Mouse (Mus musculus) forelimb bud, embryonic 11.5 days (tissue): ENCODE data around the gene 4933427D14Rik.

Experiments used
- DNase-seq: peaks from one replicate; pipeline ENCODE4 v3.0.0-alpha.2; 2012; ENCODE audit warnings: low read depth, low spot score

The 4933427D14Rik gene

DNA sequence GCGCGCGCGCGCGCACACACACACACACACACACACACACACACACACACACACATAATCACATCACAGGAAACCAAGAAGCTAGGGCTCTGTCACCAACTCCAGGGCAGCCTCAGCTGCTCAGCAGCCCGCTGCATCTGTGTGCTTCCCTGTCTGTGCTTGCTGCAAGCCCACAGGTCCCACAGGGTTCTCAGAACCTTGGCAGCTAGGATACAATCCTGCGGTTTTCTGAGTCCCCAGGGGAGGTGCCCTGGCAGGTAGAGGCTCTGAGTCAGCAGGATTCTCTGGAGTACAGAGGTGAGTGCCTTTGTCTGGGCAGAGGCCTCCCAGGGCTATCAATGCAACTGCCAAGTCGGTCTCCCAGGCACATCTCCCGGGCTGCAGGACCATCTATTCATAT, 64.4 kb downstream of the 4933427D14Rik start:
- no peak for DNase-seq

DNA sequence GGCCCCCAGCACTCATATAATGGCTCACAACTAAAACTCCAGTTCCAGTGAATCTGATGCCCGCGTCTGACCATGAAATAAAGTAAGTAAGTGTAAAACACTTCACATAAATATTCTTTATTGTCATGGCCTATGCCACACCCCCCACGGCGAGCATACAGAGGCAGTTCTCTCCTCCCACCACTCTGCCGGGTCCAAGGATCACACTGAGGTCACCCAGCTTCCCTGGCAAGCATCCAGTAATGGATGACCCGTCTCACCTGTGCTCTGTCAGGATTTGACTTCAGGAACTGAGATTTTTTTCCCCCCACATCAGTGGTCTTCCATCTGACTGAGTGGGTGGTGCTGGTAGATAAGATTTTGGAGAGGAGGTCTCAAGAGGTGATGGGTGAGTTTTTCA, 67.1 kb downstream of the 4933427D14Rik start:
- DNase-seq, result no peak

DNA sequence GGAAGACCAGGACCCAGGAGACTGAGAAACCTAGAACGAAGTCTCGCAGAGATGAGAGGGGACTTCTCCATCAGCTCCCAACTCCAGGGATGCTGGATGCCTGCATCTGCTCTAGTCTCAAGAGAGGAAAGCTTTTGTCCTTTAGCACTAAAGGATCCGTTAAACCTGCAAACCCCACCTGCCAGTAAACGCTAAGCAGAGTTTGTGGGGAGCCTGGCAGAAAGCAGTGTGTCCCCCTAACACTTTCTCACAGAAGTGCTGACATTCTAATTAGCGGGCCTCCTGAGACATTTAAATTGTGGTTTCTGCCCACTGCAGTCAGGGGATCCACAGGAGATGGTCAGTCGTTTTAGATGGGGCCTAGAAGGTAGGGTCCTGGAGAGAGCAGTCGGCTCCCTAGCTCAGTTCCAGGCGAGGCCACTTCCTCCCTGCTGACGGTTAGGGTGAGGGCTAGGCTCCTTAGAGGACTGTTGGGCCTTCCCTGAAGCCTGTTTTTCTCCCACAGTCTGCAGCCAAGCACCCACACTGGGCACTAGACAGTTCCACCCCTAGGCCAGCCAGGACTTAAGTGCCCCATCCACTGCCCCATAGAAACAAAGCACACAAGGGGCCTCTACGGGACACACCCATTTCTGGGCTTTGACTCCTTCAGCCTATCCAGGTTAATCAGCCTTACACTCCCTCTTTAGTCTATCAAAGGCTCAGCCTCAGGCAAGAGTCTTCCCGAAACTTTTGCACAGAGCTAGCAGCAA, 70.9 kb downstream of the 4933427D14Rik start:
- no peak for DNase-seq

DNA sequence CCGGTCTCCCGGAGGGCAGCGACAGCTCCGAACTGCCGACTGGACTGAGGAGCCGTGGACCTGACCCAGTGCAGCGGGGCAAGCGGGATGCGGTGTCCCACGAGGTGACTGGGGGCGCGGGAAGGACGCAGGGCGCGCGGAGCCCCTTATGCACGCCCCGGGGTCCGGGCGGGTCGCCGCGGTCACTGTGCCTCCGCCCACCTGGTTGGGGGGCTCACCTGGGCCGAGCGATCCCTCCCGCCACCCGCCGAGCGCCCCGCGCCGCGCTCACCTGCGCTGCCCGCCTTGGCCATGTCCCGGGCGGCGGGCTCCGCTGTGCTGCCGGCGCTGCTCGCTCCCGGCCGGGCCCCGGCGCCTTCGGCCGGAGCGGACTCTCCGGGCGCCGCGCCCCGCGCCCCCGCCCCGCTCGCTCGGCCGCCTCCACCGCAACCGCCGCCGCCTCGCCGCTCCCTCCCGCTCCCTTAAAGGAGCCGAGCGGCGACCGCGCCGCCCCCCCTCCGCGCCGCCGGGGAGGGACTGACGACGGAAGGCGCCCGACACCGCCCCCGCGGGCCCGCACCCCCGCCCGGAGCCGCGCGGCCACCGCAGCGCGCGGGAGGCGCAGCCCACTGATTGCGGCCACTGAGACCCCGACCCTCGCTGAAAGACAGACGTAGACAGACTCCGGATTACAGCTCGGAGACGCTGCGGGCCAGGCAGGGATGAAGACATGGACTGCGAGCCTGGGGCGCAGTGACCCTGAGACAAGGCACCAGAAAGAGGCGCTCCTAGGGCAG, 71.7 kb downstream of the 4933427D14Rik start, which contains the start of gene Pitpnm3:
TSS of gene Pitpnm3 (minus strand) at position 396 of the 776 bp plus-strand sequence.
- DNase-seq, result no peak

DNA sequence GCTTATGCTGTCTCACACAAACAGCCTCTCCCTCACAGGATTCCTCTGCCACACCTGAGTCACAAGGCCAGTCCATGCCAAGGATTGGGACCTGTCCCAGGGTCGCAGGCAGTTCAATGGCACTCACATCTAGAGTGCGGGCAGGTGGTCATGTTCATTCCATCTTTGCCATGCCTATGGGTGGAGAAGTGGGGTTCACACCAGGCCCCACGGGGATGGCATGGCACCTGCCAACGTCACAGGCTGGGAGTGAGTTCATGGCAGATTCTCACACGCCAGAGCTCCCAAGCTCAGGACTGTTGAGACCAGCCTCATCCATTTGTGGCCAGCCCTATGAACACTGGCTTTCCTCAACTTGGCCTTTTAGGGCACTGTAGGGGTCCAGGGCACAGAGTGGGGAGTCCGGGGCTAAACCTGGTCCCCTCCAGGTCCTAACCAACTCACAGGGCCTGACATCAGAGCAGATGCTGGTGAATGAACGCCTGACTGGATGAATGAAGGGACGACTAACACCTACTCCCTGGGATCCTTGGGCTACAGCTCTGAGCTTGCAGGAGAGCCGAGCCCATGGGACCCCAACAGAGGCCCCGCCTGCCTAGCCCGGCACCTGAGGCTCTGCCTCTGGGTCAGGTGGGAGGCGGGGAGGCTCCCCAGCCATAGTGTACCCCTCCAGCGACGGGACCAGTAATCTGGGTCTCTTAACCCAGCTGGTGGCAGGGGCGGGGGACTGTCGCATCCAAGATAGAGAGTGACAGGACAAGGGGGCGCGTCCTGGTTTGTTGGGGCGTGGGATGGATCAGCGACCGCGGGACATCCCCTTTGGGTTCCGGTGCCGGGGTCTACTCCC, 72.5 kb downstream of the 4933427D14Rik start:
- no peak for DNase-seq

DNA sequence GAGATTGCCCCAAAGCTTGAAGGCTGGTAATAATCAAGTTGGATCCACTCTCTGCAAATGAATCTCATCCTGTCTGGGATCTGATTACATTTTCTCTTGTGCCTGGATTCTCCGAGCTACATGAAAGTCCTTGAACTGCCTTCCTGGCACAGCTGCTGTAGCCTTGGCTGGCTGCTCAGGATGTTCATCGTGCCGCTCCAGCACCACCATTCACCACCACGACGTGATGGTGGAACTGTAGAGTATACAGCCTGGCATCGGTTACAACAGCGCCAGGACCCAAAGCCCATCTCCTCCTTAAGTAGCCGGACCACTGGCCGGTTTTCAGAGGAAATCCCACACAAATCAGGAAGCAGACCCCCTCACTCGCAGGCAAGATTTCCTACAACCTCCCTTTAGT, 74.2 kb downstream of the 4933427D14Rik start:
- no peak for DNase-seq

DNA sequence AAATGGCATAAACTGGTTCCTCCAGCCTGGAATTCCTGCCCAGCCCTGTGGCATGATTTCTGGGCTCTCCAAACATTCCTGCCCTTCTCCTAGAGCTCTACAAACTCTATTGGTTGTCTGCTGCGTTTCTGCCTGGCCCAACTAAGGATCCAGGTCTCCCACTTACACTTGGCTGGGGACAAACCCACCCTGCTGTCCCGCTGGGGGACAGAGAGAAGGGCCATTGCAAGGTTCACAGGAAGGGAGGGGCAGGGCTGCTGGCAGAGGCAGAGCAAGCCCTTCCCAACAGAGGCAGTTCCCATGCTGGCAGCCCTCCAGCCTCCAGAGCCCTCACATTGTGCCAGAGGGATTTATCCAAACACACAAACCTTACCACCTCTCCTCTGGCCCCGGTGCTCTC, 75.0 kb downstream of the 4933427D14Rik start:
- no peak for DNase-seq

DNA sequence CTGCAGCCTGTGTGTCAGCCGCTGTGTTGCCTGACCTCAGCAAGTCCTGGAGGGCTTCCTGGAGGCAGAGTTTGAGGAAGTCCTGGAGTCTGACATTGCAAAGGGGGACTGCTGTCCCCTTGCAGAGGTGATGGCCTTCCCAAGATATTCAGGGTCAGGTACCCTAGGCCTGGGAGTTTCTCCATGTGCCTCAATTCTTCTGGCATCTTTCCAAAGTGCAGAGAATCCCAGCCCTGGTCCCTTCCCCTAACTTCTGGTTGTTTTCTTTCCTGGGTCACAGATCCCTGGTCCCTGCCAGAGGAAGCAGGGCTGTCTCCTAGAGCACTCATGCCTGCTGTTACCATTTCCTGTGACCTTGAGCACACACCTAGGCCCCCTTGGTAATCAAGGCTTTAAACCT, 75.6 kb downstream of the 4933427D14Rik start:
- no peak for DNase-seq

DNA sequence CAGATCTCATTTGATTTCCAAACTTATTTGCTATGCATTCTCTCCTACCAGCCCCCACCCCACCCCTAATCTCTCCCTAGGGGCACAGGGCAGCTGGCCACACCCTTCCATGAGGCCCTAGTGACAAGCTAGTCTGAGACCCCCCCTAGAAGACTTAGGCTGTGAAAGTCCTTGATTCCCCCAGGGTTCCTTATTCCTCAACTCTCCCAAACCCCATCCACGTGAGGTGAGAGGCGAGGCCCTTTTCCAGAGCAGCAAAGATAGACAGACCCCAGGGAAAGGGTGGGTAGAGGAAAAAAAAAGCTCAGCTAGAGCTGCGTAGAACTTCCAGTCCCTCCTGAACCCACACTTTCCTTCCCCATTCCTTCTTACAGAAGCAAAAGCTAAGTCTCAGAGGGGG, 76.4 kb downstream of the 4933427D14Rik start:
- no peak for DNase-seq

DNA sequence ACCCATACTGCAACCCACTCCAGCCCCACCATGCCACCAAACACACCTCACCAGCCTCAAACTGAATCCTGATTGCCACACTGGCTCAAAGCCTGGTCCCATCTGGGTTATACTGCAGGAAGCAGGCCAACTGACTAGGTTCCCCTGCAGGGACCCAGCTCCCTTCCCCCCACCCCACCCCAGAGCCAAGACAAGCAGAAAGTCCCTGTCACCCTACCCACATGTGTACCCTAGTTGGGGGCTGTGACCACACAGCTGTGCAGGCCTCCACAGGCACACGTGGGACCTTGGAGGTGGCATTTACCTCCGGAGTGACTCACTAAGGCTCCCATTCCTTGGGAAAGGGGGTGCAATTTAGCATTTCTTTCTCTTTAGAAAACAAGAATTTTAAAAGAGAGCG, 76.8 kb downstream of the 4933427D14Rik start:
- no peak for DNase-seq

DNA sequence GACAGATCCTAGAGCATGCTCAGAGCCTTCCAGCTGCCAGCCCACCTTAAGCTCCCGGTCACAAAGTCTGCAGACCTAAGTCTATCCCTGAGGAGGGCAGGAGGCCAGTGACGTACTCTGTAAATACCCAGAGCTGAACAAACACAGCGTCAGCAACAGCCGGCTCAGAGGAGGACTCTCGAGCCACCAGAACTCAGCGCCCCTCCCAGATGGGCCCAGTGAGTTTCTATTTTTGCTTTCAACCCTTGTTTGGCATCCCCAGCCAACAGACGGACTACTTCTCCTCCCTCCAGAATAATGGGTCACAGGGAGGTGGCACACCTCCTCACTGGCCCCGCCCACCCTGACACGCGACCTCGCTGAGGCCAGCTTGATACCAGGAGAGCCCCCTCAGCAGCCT, 77.2 kb downstream of the 4933427D14Rik start:
- DNase-seq, result no peak

DNA sequence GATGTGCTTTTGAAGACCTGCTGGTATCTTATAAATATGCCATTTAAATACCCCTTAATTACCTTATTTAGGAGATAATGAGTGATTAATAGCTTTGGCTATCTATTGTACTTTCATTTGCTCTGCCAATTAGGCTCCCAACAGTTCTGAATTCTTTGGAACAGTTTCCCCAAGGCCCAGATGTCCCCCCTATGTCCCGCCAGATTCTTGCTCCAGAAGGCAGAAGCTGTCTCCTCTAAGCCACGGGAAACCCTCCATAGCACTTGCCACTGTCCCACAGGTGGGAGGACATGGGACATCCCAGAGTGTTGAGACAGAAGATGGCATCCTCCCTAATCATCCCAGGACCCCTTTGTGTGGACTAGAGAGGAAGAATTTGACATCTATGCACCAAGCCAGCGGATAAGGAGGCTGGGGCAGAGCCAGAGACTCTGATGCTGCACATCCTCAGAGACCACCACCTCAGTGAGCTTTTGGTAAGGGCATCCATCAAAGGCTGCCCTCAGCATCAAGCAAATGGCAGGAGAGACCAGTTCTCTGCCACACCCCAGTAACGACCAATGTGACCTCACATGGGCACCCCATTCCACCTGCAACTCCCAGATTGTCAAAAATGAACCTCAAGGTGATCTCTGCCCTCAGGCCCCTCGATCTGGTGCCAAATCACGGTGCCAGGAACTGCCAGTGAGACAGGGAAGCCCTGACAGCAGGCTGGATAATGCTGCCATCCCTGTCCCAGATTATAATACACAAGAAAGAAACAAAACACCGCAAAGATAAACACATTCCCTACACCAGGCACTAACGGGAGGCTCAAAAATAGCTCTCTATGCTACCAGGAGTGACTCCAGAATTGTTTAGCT, 78.0 kb downstream of the 4933427D14Rik start:
- no peak for DNase-seq

DNA sequence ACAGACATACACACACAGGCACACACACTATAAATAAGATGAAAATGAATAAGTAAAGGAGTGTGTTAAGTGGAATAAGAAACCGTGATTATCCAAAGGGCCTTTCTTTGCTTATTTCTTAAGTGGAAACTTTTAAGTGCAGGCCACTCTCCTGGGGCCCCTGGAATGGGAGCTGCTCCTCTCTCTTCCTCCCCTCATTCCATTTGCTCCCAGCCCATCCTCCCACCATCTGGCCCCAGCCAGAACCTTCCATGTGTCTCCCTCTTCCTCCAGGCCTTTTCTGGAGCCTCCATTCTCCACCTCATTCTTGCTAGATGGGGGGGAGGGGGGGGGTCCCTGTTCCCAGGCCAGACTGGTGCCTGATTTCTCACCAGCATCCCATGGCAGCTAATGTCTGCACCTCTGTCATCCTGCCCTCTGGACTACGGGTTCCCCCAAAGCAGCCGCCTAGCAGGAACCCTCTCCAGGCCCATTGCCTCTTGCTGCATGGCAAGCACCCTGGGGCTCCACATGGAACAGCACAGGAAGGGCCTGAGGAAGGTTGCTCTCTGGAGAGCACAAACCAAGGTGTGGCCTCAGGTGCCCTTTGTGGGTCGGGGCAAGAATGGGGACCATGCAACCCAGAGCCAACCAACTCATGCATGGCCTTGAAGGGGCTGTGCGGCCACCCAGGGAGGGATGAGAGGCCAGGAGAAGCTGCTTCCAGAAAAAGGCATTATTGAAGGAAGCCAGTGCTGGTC, 79.6 kb downstream of the 4933427D14Rik start:
- no peak for DNase-seq

DNA sequence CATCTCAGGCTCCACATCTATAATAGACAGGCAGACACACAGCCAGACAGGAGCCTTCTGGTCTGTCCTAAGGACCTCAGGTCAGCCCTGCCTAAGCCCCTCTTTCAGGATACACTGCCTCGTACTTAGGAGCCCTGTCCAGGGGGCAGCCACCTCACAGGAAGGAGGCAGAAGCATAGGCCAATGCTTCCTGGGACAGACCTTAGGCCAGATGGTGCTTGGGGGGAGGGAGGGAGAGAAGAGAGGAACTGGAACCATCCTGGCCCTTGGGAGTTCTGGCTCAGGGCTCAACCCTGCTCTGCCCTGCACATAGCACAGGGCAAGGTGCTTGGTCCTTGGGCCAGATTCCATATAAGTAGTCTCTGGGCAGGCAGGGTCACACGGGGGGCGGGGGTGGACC, 81.5 kb downstream of the 4933427D14Rik start:
- no peak for DNase-seq

DNA sequence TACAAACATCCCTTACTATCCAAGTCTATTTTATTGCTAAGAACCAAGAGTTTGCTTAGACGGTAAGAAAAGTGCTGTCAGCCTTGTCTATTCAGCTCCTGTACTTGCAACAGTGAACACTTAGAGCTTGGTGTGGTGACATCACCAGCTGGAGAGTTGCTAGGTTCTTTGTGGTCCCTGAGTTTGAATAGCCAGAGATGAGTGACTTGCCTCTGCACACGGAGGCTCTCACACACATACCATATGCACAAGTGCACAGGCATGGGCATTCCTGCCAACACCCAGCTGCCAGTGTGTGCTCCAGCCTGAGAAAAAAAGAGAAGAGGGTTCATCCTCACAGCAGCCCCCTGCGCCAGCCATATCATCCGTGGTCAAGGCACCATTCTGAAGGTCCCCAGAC, 83.7 kb downstream of the 4933427D14Rik start:
- no peak for DNase-seq

DNA sequence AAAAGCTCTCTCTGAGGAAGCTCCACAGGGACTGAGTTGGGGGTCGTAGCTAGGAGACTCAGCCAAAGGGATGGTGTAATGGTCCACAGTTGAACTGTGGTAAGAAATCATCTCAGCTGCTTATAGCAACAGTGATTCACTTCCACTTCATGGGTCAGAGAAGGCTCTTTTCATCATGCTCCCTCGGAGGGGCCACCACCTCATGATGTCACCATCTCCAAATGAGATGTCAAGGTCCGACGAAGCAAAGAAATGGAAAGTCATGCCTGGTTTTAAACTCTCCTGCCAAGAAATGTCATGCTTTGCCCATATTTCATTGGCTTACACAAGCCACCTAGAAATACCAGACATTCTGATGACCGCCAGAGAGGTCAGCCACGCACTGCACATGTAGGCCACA, 86.9 kb downstream of the 4933427D14Rik start:
- DNase-seq, result no peak

DNA sequence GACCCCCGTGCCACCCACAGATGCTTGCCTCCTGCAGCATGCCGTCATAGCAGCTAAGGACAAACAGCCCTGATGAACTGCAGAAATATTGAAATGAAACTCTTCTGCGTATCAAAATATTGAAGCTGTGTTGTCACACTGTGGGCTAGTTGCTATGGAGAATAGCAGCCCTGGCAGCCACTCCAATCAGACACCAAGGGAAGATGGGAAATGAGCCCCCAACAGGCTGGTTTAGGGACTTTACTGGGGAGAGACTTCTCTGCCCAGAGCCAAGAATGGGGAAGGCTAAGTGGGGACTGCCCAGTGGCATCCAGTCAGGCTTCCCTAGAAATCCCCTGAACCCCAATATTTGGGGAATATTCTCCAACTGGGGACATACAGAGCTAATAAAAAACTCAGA, 88.6 kb downstream of the 4933427D14Rik start:
- DNase-seq, result no peak

DNA sequence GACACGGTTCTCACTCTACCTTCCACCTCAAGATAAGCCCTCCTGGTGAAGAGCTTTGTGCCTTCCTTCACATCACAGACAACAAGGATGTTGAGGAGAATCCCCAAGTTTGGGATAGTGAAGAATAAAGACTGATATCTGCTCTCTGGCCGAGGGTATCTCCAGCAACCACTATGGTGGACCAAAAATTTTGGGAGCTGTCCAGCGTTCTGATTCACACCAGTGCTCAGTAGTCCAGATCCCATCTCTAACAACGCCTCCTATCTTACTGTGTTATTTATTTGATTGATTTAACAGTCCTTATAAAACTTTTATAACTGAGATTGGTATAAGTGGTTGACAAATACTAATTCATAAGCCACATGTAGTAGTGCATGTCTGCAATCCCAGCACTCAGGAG, 94.0 kb downstream of the 4933427D14Rik start:
- DNase-seq, result peak; percentile 42

DNA sequence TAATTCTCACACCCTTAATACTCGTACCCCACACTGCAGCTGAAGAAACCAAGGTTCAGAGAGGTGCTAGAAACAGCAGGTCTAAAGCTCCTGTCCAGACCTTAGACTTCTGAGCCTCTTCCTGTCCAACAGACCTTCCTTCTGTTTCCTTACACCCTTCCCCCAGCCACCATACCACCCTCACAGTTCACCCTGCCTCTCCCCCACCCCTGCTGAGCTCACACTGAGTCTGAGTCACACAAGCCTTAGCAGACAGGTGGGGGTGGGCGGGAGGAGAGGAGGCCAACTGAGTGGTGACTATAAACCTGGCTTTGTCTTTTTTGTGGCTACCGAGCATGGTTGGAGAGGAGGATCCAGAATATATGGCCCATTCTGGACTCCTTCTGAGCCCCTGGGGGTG, 96.5 kb downstream of the 4933427D14Rik start:
- no peak for DNase-seq

DNA sequence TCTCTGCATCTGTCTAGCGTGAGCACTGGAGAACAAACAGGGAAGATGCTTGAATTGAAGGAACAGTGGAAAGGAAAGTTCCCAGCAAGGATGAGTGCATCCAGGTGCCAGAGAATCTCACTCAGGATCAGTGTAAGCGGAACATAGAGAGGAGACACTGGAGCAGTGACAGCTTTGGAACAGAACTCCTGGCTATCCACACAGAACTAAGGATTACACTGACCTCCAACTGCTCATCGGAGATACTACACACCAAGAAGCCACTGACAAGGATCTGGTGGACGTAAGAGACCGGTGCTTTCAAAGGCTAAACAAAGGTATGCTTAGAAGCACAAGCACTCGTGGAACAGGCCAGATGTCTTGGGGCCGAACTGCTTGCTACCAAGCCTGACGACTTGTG, 103.0 kb downstream of the 4933427D14Rik start:
- no peak for DNase-seq
